Mouse (Mus musculus): Measurements from ENCODE around the gene Pola2.
A peak's percentile ranks its signal among the peaks of the same experiment; 100 is the strongest.

Pola2 gene

GRCm38 (mm10) chr19:5937095-5937835, 26.7 kb downstream of the Pola2 start:
- no peak for DNase-seq (ENCODE audit: low spot score in 2 of 2)

- no peak for DNase-seq (ENCODE audit: low spot score in 2 of 2)
These were observed 28.3 kb downstream of the Pola2 start for GRCm38 (mm10) chr19:5935691-5936090.

- no peak for DNase-seq (ENCODE audit: low spot score in 2 of 2)
These were observed 28.7 kb downstream of the Pola2 start for GRCm38 (mm10) chr19:5935266-5935665.

GRCm38 (mm10) chr19:5929634-5930596, 34.1 kb downstream of the Pola2 start:
- peak in 1 of 2 experiments; percentile 40 for DNase-seq (ENCODE audit: low spot score in 2 of 2)

GRCm38 (mm10) chr19:5928546-5928945, 35.5 kb downstream of the Pola2 start:
- no peak for DNase-seq (ENCODE audit: low spot score in 2 of 2)

- DNase-seq (ENCODE audit: low spot score in 2 of 2): no peak
These were observed 35.9 kb downstream of the Pola2 start for GRCm38 (mm10) chr19:5928104-5928503.

GRCm38 (mm10) chr19:5927532-5927931, 36.5 kb downstream of the Pola2 start:
- no peak for DNase-seq (ENCODE audit: low spot score in 2 of 2)

GRCm38 (mm10) chr19:5927026-5927425, 37.0 kb downstream of the Pola2 start:
- DNase-seq (ENCODE audit: low spot score in 2 of 2): no peak

- DNase-seq (ENCODE audit: low spot score in 2 of 2): no peak
These were observed 38.6 kb downstream of the Pola2 start for GRCm38 (mm10) chr19:5925311-5925855.

- DNase-seq (ENCODE audit: low spot score in 2 of 2): peak; percentile 97 to 98
These were observed 39.3 kb downstream of the Pola2 start, which contains the start of gene Cdc42ep2 for GRCm38 (mm10) chr19:5924713-5925093. Gene Cdc42ep2, minus strand, starts transcription at chr19:5924816.

GRCm38 (mm10) chr19:5923990-5924712, 39.9 kb downstream of the Pola2 start:
- peak; percentile 88 to 97 for DNase-seq (ENCODE audit: low spot score in 2 of 2)

GRCm38 (mm10) chr19:5922963-5923362, 41.0 kb downstream of the Pola2 start:
- DNase-seq (ENCODE audit: low spot score in 2 of 2): no peak

- DNase-seq (ENCODE audit: low spot score in 2 of 2): peak in 1 of 2 experiments; percentile 40
These were observed 41.7 kb downstream of the Pola2 start for GRCm38 (mm10) chr19:5922119-5922942.

- DNase-seq (ENCODE audit: low spot score in 2 of 2): peak in 1 of 2 experiments; percentile 28
These were observed 42.3 kb downstream of the Pola2 start for GRCm38 (mm10) chr19:5921715-5922114.

- DNase-seq (ENCODE audit: low spot score in 2 of 2): no peak
These were observed 50.8 kb downstream of the Pola2 start, which contains the start of gene Dpf2 for GRCm38 (mm10) chr19:5913007-5913719. Gene Dpf2, minus strand, starts transcription at chr19:5913010.

- peak; percentile 99 for DNase-seq (ENCODE audit: low spot score in 2 of 2)
These were observed 51.6 kb downstream of the Pola2 start for GRCm38 (mm10) chr19:5912103-5913006.

- DNase-seq (ENCODE audit: low spot score in 2 of 2): no peak
These were observed 52.4 kb downstream of the Pola2 start for GRCm38 (mm10) chr19:5911430-5912102.

GRCm38 (mm10) chr19:5910221-5910620, 53.8 kb downstream of the Pola2 start:
- DNase-seq (ENCODE audit: low spot score in 2 of 2): no peak

All from spleen, postnatal 4 days (tissue).